Mouse (Mus musculus): Measurements from ENCODE around the gene Bach2. TPM values are rescaled to one million over a fixed set of nuclear protein-coding genes. Genes with fewer than 3 reads are reported as not detected.

Gene Bach2
- total RNA-seq (2021): 1 to 10 TPM; 2.1 to 3.9 TPM
- long read RNA-seq, experiment 1, partial matches to known transcripts: 0 of 17 reads
- long read RNA-seq, experiment 1, other reads (novel, unspliced or antisense): 17 of 17 reads
- long read RNA-seq, experiment 2, partial matches to known transcripts: 0 of 6 reads
- long read RNA-seq, experiment 2, other reads (novel, unspliced or antisense): 6 of 6 reads

GRCm38 (mm10) chr4:32238366-32238854, at the start of gene Bach2:
Gene Bach2, plus strand, starts transcription at chr4:32238804.
- peak; percentile 67 to 73 for DNase-seq
- intact Hi-C loops (cut with DNase I): loop anchor here (2.0 to 5.0 kb wide), 3 partner anchors 86 to 298 kb away; no protein-coding TSS in a partner anchor

- intact Hi-C loops (cut with DNase I): no loop called here
- no peak for DNase-seq
These were observed 49.1 kb upstream of the Bach2 start for GRCm38 (mm10) chr4:32189416-32190036.

- intact Hi-C loops (cut with DNase I): no loop called here
- DNase-seq: no peak
These were observed 48.1 kb upstream of the Bach2 start for GRCm38 (mm10) chr4:32190506-32190905.

- intact Hi-C loops (cut with DNase I): no loop called here
- peak; percentile 33 to 59 for DNase-seq
These were observed 42.4 kb upstream of the Bach2 start for GRCm38 (mm10) chr4:32195945-32196921.

GRCm38 (mm10) chr4:32198031-32198430, 40.6 kb upstream of the Bach2 start:
- intact Hi-C loops (cut with DNase I): no loop called here
- no peak for DNase-seq

GRCm38 (mm10) chr4:32198589-32198988, 40.0 kb upstream of the Bach2 start:
- intact Hi-C loops (cut with DNase I): no loop called here
- DNase-seq: no peak

- intact Hi-C loops (cut with DNase I): no loop called here
These were observed 39.4 kb upstream of the Bach2 start for GRCm38 (mm10) chr4:32199156-32199555.

GRCm38 (mm10) chr4:32201114-32201513, 37.5 kb upstream of the Bach2 start:
- intact Hi-C loops (cut with DNase I): no loop called here
- no peak for DNase-seq

More at GRCm38 (mm10) chr4:32199156-32199555, 39.4 kb upstream of the Bach2 start:
- no peak for DNase-seq

GRCm38 (mm10) chr4:32202362-32202761, 36.2 kb upstream of the Bach2 start:
- DNase-seq: no peak
- intact Hi-C loops (cut with DNase I): no loop called here

- no peak for DNase-seq
- intact Hi-C loops (cut with DNase I): no loop called here
These were observed 33.8 kb upstream of the Bach2 start for GRCm38 (mm10) chr4:32204819-32205218.

- intact Hi-C loops (cut with DNase I): no loop called here
- no peak for DNase-seq
These were observed 32.8 kb upstream of the Bach2 start for GRCm38 (mm10) chr4:32205825-32206224.

- no peak for DNase-seq
- intact Hi-C loops (cut with DNase I): no loop called here
These were observed 28.6 kb upstream of the Bach2 start for GRCm38 (mm10) chr4:32209995-32210394.

- intact Hi-C loops (cut with DNase I): no loop called here
- DNase-seq: no peak
These were observed 28.0 kb upstream of the Bach2 start for GRCm38 (mm10) chr4:32210424-32211184.

GRCm38 (mm10) chr4:32212593-32212992, 26.0 kb upstream of the Bach2 start:
- intact Hi-C loops (cut with DNase I): no loop called here
- no peak for DNase-seq

- intact Hi-C loops (cut with DNase I): no loop called here
- DNase-seq: no peak
These were observed 22.1 kb upstream of the Bach2 start for GRCm38 (mm10) chr4:32216466-32216865.

- DNase-seq: no peak
- intact Hi-C loops (cut with DNase I): no loop called here
These were observed 21.6 kb upstream of the Bach2 start for GRCm38 (mm10) chr4:32217016-32217415.

GRCm38 (mm10) chr4:32217593-32217992, 21.0 kb upstream of the Bach2 start:
- no peak for DNase-seq

GRCm38 (mm10) chr4:32218371-32218770, 20.2 kb upstream of the Bach2 start:
- no peak for DNase-seq
- intact Hi-C loops (cut with DNase I): no loop called here

More at GRCm38 (mm10) chr4:32217593-32217992, 21.0 kb upstream of the Bach2 start:
- intact Hi-C loops (cut with DNase I): no loop called here

GRCm38 (mm10) chr4:32219428-32220128, 19.0 kb upstream of the Bach2 start:
- DNase-seq: no peak
- intact Hi-C loops (cut with DNase I): no loop called here

GRCm38 (mm10) chr4:32220129-32220491, 18.5 kb upstream of the Bach2 start:
- DNase-seq: no peak
- intact Hi-C loops (cut with DNase I): no loop called here
